Mouse (Mus musculus): ENCODE results near the gene Cth. TPM values are rescaled to one million over a fixed set of nuclear protein-coding genes. Genes with fewer than 3 reads are reported as not detected.

Gene Cth
- polyA plus RNA-seq (2012; rRNA removed): 2.5 and 3.8 TPM in 2 replicates

DNA sequence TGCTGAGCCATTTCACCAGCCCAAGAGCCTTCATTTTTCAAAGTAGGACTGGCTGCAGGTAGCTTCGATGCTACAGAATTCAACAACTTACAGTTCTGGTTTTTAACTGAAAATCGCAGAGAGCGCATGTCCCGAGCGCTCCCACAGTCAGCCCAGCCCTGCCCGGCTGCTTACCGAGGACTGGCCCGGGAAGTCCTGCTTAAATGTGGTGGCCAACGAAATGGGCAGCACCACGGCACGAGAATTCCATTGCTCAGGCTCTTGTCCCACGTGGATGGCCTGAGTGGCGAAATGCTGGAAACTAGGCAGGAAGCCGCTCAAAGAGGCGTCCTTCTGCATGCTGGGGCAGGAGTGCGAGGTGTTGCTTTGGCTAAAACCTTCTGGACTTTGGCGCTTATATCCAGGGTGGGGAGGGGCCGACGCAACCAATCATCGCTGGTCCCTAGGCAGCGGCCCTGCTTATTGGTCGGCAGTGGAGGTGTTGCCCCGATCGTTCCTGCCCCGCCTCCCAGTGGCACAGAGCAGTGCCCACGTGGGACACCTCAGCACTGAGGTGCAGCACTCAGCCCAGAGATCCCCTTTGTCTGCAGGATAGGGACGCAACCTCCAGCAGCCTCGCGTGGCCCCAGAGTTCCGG is at the start of gene Cth:
Gene Cth (minus strand): TSS at position 386 of the 637 bp plus-strand sequence.
- 2% methylated on average over 30 of the region's 30 CpGs for WGBS
- Histone ChIP-seq H3K36me3 (ENCODE audit: control insufficient read depth, insufficient read depth, low read length) (no peaks in the 10 kb centered on the region), H3K27ac (ENCODE audit: control insufficient read depth, insufficient read depth, low read length) (no peak within 1 kb of the TSS), H3K4me1 (replicated peaks; ENCODE audit: control insufficient read depth, insufficient read depth, low read length) (peaks cover 8% of the 10 kb centered on the region), H3K4me3 (ENCODE audit: control insufficient read depth, insufficient read depth, low read length) (peak within 1 kb of the TSS; percentile 15), H3K27me3 (ENCODE audit: control insufficient read depth, insufficient read depth, low read length) (no peaks in the 10 kb centered on the region)
- TF ChIP-seq POLR2A (IDR thresholded peaks at IDR 0.05; ENCODE audit: control insufficient read depth, extremely low read depth, insufficient read depth, low read length, poor library complexity) (no peak), CTCF (IDR thresholded peaks at IDR 0.05; ENCODE audit: borderline replicate concordance, control insufficient read depth, extremely low read depth, insufficient read depth, low read length, poor library complexity) (no peak)
- peak; percentile 56 for DNase-seq

DNA sequence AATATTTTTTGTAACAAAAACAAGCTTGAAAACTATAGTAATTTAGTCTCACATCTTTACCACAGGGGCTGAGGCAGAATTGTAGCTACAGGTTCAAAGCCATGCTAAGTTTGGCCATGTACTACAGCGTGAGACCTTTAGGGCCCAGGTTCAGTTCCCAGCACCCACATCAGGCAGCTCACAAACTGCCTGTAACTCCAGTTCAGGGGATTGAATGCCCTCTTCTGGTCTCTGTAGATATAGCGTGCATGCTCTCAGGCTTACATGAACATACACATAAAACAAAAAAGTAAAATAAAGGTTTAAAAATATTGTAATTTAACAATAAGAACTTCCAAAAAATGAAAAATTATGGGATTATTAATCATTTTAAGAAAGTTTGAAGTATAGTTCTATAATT is 48.4 kb upstream of the Cth start:
- WGBS: 97% methylated on average over 2 of the region's 2 CpGs
- TF ChIP-seq CTCF (IDR thresholded peaks at IDR 0.05; ENCODE audit: borderline replicate concordance, control insufficient read depth, extremely low read depth, insufficient read depth, low read length, poor library complexity) (no peak), POLR2A (IDR thresholded peaks at IDR 0.05; ENCODE audit: control insufficient read depth, extremely low read depth, insufficient read depth, low read length, poor library complexity) (no peak)
- Histone ChIP-seq H3K4me3 (ENCODE audit: control insufficient read depth, insufficient read depth, low read length) (no peak overlapping the region), H3K27me3 (ENCODE audit: control insufficient read depth, insufficient read depth, low read length) (no peaks in the 10 kb centered on the region), H3K4me1 (replicated peaks; ENCODE audit: control insufficient read depth, insufficient read depth, low read length) (no peaks in the 10 kb centered on the region), H3K27ac (ENCODE audit: control insufficient read depth, insufficient read depth, low read length) (no peak overlapping the region), H3K36me3 (ENCODE audit: control insufficient read depth, insufficient read depth, low read length) (no peaks in the 10 kb centered on the region)
- DNase-seq: no peak

DNA sequence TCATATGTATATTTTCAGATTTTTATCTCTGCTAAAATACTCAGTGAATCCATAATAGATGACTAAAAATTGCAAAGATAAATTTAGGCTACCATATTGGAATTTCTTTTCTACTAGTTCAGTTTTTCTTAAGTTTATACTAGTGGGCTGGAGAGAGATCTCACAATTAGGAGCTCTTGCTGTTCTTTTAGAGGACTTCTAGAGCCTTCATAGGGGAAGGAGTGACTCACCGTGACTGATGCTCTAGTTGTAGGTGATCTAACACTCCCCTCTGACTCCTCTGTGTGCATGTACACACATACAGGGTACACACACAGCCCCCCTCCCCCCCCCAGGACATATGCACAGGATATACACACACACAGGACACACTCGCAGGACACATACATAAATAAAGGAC is 46.3 kb upstream of the Cth start:
- H3K4me1 ChIP-seq (replicated peaks; ENCODE audit: control insufficient read depth, insufficient read depth, low read length): no peaks in the 10 kb centered on the region
- DNase-seq: no peak
- 95% methylated on average over 2 of the region's 2 CpGs for WGBS

DNA sequence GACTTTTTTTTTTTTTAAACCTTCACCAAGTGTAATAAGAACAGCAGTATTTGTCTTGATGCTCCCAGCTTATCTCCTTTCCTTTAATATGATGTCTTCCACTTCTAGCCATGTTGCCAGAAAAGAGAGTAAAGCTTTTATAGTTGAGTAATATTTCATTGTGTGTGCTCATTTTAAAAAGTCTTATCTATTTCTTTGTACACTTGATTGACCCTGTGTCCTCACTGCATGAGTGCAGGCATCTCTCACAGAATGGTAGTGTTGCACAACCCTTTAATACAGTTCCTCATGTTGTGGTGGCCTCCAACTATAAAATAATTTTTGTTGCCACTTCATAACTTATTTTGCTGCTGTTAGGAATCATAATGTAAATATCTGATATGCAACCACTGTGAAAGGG is 32.4 kb upstream of the Cth start:
- no peak for DNase-seq
- Histone ChIP-seq H3K4me1 (replicated peaks; ENCODE audit: control insufficient read depth, insufficient read depth, low read length) (no peaks in the 10 kb centered on the region), H3K4me3 (ENCODE audit: control insufficient read depth, insufficient read depth, low read length) (no peak overlapping the region), H3K27ac (ENCODE audit: control insufficient read depth, insufficient read depth, low read length) (no peak overlapping the region), H3K36me3 (ENCODE audit: control insufficient read depth, insufficient read depth, low read length) (peaks cover 2% of the 10 kb centered on the region; the same call in 1 of the 2 replicates), H3K27me3 (ENCODE audit: control insufficient read depth, insufficient read depth, low read length) (no peaks in the 10 kb centered on the region)
- TF ChIP-seq POLR2A (IDR thresholded peaks at IDR 0.05; ENCODE audit: control insufficient read depth, extremely low read depth, insufficient read depth, low read length, poor library complexity): no peak
- no peak for TF ChIP-seq CTCF (IDR thresholded peaks at IDR 0.05; ENCODE audit: borderline replicate concordance, control insufficient read depth, extremely low read depth, insufficient read depth, low read length, poor library complexity)

More for the DNA sequence above, 46.3 kb upstream of the Cth start:
- no peak overlapping the region for H3K4me3 ChIP-seq (ENCODE audit: control insufficient read depth, insufficient read depth, low read length)
- no peaks in the 10 kb centered on the region for H3K27me3 ChIP-seq (ENCODE audit: control insufficient read depth, insufficient read depth, low read length)
- H3K27ac ChIP-seq (ENCODE audit: control insufficient read depth, insufficient read depth, low read length): no peak overlapping the region
- no peaks in the 10 kb centered on the region for H3K36me3 ChIP-seq (ENCODE audit: control insufficient read depth, insufficient read depth, low read length)
- no peak for TF ChIP-seq POLR2A (IDR thresholded peaks at IDR 0.05; ENCODE audit: control insufficient read depth, extremely low read depth, insufficient read depth, low read length, poor library complexity)
- TF ChIP-seq CTCF (IDR thresholded peaks at IDR 0.05; ENCODE audit: borderline replicate concordance, control insufficient read depth, extremely low read depth, insufficient read depth, low read length, poor library complexity): no peak

DNA sequence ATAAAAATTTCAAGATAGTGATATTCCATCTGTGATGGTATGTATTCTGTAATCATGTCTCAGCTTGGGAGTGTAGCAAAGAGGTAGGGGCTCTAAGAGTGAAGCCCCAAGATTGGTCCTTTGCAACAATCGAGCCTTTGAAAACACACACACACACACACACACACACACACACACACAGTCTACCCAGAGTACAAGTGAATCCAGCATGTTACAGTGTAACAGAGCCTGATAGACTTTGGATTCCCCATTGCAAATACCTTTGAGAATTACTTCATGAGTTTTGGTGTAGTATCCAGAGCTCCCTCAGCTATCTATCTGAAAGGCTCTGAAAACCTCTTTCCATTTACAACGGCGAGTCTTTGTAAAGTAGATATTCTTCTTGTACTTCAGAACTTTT is 31.3 kb upstream of the Cth start:
- no peak for DNase-seq
- Histone ChIP-seq H3K27me3 (ENCODE audit: control insufficient read depth, insufficient read depth, low read length) (no peaks in the 10 kb centered on the region), H3K27ac (ENCODE audit: control insufficient read depth, insufficient read depth, low read length) (no peak overlapping the region), H3K4me3 (ENCODE audit: control insufficient read depth, insufficient read depth, low read length) (no peak overlapping the region), H3K4me1 (replicated peaks; ENCODE audit: control insufficient read depth, insufficient read depth, low read length) (no peaks in the 10 kb centered on the region), H3K36me3 (ENCODE audit: control insufficient read depth, insufficient read depth, low read length) (no peaks in the 10 kb centered on the region)
- 93% methylated on average over 3 of the region's 3 CpGs for WGBS
- TF ChIP-seq POLR2A (IDR thresholded peaks at IDR 0.05; ENCODE audit: control insufficient read depth, extremely low read depth, insufficient read depth, low read length, poor library complexity): no peak
- TF ChIP-seq CTCF (IDR thresholded peaks at IDR 0.05; ENCODE audit: borderline replicate concordance, control insufficient read depth, extremely low read depth, insufficient read depth, low read length, poor library complexity): no peak

DNA sequence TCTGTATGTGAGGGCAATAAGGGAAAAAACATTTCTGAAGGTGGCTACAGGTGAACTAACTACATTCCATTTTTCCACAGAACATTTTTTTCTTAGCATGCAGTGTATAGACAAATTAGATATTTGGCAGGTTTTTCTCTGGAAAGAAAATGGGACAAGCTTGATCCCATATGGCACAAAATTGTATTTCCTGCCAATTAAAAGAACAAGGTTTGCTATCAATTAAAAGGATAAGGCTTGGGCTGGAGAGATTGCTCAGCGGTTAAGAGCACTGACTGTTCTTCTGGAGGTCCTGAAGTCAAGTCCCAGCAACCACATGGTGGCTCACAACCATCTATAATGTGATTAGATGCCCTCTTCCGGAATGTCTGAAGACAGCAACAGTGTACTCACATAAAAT is 30.6 kb upstream of the Cth start:
- no peak overlapping the region for H3K27ac ChIP-seq (ENCODE audit: control insufficient read depth, insufficient read depth, low read length)
- no peaks in the 10 kb centered on the region for H3K27me3 ChIP-seq (ENCODE audit: control insufficient read depth, insufficient read depth, low read length)
- DNase-seq: no peak
- 96% methylated on average over 2 of the region's 2 CpGs for WGBS
- no peaks in the 10 kb centered on the region for H3K36me3 ChIP-seq (ENCODE audit: control insufficient read depth, insufficient read depth, low read length)
- no peaks in the 10 kb centered on the region for H3K4me1 ChIP-seq (replicated peaks; ENCODE audit: control insufficient read depth, insufficient read depth, low read length)
- TF ChIP-seq POLR2A (IDR thresholded peaks at IDR 0.05; ENCODE audit: control insufficient read depth, extremely low read depth, insufficient read depth, low read length, poor library complexity) (no peak), CTCF (IDR thresholded peaks at IDR 0.05; ENCODE audit: borderline replicate concordance, control insufficient read depth, extremely low read depth, insufficient read depth, low read length, poor library complexity) (no peak)
- H3K4me3 ChIP-seq (ENCODE audit: control insufficient read depth, insufficient read depth, low read length): no peak overlapping the region

DNA sequence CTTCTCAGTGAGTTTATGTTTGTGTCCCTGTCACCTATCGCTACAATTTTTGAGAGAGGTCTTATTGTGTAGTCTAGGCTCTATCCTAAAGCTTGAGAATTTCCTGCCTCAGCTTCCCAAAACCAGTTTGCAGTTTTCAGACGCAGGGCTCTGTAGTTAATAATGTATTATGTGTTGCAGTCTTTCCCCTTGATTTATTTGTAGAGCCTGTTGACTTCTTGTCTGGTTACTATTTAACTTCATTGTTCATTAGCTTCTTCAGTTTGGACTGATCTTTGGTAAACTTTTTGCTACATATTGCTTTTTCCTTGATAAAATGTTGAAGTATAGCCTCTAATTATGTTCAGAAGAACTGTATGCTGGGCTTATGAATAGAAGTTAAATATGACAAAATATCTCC is 27.8 kb upstream of the Cth start:
- no peak for DNase-seq
- Histone ChIP-seq H3K4me1 (replicated peaks; ENCODE audit: control insufficient read depth, insufficient read depth, low read length) (peaks cover 5% of the 10 kb centered on the region; the same call in 1 of the 2 replicates), H3K36me3 (ENCODE audit: control insufficient read depth, insufficient read depth, low read length) (no peaks in the 10 kb centered on the region), H3K4me3 (ENCODE audit: control insufficient read depth, insufficient read depth, low read length) (no peak overlapping the region), H3K27me3 (ENCODE audit: control insufficient read depth, insufficient read depth, low read length) (no peaks in the 10 kb centered on the region), H3K27ac (ENCODE audit: control insufficient read depth, insufficient read depth, low read length) (no peak overlapping the region)
- 99% methylated on average over 2 of the region's 2 CpGs for WGBS
- TF ChIP-seq POLR2A (IDR thresholded peaks at IDR 0.05; ENCODE audit: control insufficient read depth, extremely low read depth, insufficient read depth, low read length, poor library complexity) (no peak), CTCF (IDR thresholded peaks at IDR 0.05; ENCODE audit: borderline replicate concordance, control insufficient read depth, extremely low read depth, insufficient read depth, low read length, poor library complexity) (no peak)
